Mouse (Mus musculus) right cerebral cortex, postnatal 4 days (tissue): ENCODE measurements around the gene Utp20.
A peak's percentile ranks its signal among the peaks of the same experiment; 100 is the strongest.
"Not testable (repeated sequence)": the region's sequence is repeated elsewhere in the genome, so short reads cannot be mapped to it uniquely, and the experiment has no call there.

Experiments used
- DNase-seq: peaks from one replicate; pipeline ENCODE4 v3.0.0-alpha.2; 2022

The Utp20 gene

GRCm38 (mm10) chr10:88826188-88826946, at the start of gene Utp20:
TSS of gene Utp20 (minus strand) at chr10:88826804.
- peak; percentile 78 for DNase-seq

GRCm38 (mm10) chr10:88874870-88875269, 48.3 kb upstream of the Utp20 start:
- DNase-seq: no peak

- DNase-seq: no peak
Measured at GRCm38 (mm10) chr10:88866017-88866416, 39.4 kb upstream of the Utp20 start.

- no peak for DNase-seq
Measured at GRCm38 (mm10) chr10:88862293-88862692, 35.7 kb upstream of the Utp20 start.

- DNase-seq: no peak
Measured at GRCm38 (mm10) chr10:88861416-88861815, 34.8 kb upstream of the Utp20 start.

GRCm38 (mm10) chr10:88860911-88861310, 34.3 kb upstream of the Utp20 start:
- no peak for DNase-seq

- no peak for DNase-seq
Measured at GRCm38 (mm10) chr10:88853326-88853725, 26.7 kb upstream of the Utp20 start.

- no peak for DNase-seq
Measured at GRCm38 (mm10) chr10:88849976-88850375, 23.4 kb upstream of the Utp20 start.

- DNase-seq: no peak
Measured at GRCm38 (mm10) chr10:88848876-88849476, 22.4 kb upstream of the Utp20 start.

- DNase-seq: no peak
Measured at GRCm38 (mm10) chr10:88834227-88834626, 7.6 kb upstream of the Utp20 start.

- no peak for DNase-seq
Measured at GRCm38 (mm10) chr10:88828361-88828760, 1.8 kb upstream of the Utp20 start.

GRCm38 (mm10) chr10:88827596-88827995, 992 bp upstream of the Utp20 start:
- DNase-seq: no peak

GRCm38 (mm10) chr10:88826947-88827306, 323 bp upstream of the Utp20 start:
- not testable (repeated sequence) for DNase-seq

GRCm38 (mm10) chr10:88817335-88817734, 9.3 kb downstream of the Utp20 start:
- no peak for DNase-seq

GRCm38 (mm10) chr10:88815256-88815655, 11.3 kb downstream of the Utp20 start:
- no peak for DNase-seq

- DNase-seq: no peak
Measured at GRCm38 (mm10) chr10:88811704-88812103, 14.9 kb downstream of the Utp20 start.

- no peak for DNase-seq
Measured at GRCm38 (mm10) chr10:88802236-88802635, 24.4 kb downstream of the Utp20 start.

- DNase-seq: no peak
Measured at GRCm38 (mm10) chr10:88799381-88799780, 27.2 kb downstream of the Utp20 start.

GRCm38 (mm10) chr10:88797452-88797851, 29.2 kb downstream of the Utp20 start:
- no peak for DNase-seq

- no peak for DNase-seq
Measured at GRCm38 (mm10) chr10:88796939-88797338, 29.7 kb downstream of the Utp20 start.

GRCm38 (mm10) chr10:88795226-88795625, 31.4 kb downstream of the Utp20 start:
- DNase-seq: no peak

GRCm38 (mm10) chr10:88794606-88795005, 32.0 kb downstream of the Utp20 start:
- DNase-seq: no peak

GRCm38 (mm10) chr10:88793671-88794070, 32.9 kb downstream of the Utp20 start:
- no peak for DNase-seq

GRCm38 (mm10) chr10:88784513-88784931, 42.1 kb downstream of the Utp20 start:
- no peak for DNase-seq

- no peak for DNase-seq
Measured at GRCm38 (mm10) chr10:88783941-88784340, 42.7 kb downstream of the Utp20 start.
